Mouse (Mus musculus): ENCODE measurements at regions not wholly inside any gene's neighbourhood (a gene's known extent, or its start where the extent isn't known, plus 50 kb on each side); places are given as distances from the start of the nearest gene placed in this dataset.

DNA sequence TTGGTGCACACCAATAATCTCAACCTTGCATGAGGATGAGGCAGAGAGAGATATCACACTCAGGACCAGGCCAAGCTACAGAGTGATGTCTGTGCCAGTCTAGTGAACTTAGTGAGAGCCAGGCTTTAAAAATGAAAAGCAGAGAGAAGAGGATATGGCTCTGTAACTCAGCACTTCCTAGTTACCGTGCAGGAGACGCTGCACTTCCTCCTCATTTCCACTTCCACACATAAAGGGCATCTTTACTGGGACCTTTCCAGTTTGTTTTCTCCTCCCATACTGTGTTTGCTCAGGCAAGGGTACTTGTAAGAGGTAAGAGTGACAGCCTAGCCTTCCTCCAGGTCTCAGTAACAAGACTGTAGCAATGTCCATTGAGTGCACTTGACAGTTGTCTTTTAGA lies 66.0 kb upstream of the Dph5 start:
- Histone ChIP-seq H3K27me3 (ENCODE audit: control insufficient read depth) (no peaks in the 10 kb centered on the region), H3K4me1 (ENCODE audit: control insufficient read depth) (peaks cover 18% of the 10 kb centered on the region), H3K4me3 (replicated peaks) (no peak overlapping the region), H3K9me3 (ENCODE audit: control insufficient read depth, low read length) (no peaks in the 10 kb centered on the region), H3K36me3 (ENCODE audit: control insufficient read depth) (no peaks in the 10 kb centered on the region)
- TF ChIP-seq GATA1 (IDR thresholded peaks at IDR 0.05; ENCODE audit: low read length) (no peak), TAL1 (IDR thresholded peaks at IDR 0.05; ENCODE audit: low read length) (no peak)

- Histone ChIP-seq H3K36me3 (ENCODE audit: control insufficient read depth) (no peaks in the 10 kb centered on the region), H3K4me1 (ENCODE audit: control insufficient read depth) (peaks cover 15% of the 10 kb centered on the region), H3K27me3 (ENCODE audit: control insufficient read depth) (no peaks in the 10 kb centered on the region), H3K4me3 (replicated peaks) (no peak overlapping the region), H3K9me3 (ENCODE audit: control insufficient read depth, low read length) (no peaks in the 10 kb centered on the region)
- no peak for TF ChIP-seq GATA1 (IDR thresholded peaks at IDR 0.05; ENCODE audit: low read length)
- no peak for TF ChIP-seq TAL1 (IDR thresholded peaks at IDR 0.05; ENCODE audit: low read length)
Observed at GRCm38 (mm10) chr3:115822491-115822890, 65.1 kb upstream of the Dph5 start.

DNA sequence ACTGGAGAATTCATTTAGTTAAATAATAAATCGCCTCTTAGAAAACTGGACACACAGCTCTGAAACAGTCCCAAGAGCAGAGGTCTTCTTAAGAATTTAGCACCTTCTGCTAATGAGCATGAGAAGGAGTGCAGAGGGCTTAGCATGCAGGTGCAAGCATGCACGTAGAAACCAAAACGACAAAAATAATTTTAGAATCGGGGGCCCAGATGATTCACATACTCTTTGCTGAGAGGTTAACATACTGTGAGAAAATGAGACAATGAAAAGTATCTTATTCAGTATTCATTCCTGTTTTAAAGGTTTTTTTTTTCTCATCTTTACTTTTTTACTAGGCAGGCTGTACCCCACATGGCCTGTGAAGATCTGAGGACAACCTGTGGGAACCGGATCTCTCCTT lies 63.9 kb upstream of the Dph5 start:
- TF ChIP-seq TAL1 (IDR thresholded peaks at IDR 0.05; ENCODE audit: low read length), result no peak
- no peak for TF ChIP-seq GATA1 (IDR thresholded peaks at IDR 0.05; ENCODE audit: low read length)
- Histone ChIP-seq H3K36me3 (ENCODE audit: control insufficient read depth) (no peaks in the 10 kb centered on the region), H3K9me3 (ENCODE audit: control insufficient read depth, low read length) (no peaks in the 10 kb centered on the region), H3K27me3 (ENCODE audit: control insufficient read depth) (no peaks in the 10 kb centered on the region), H3K4me1 (ENCODE audit: control insufficient read depth) (peaks cover 13% of the 10 kb centered on the region), H3K4me3 (replicated peaks) (no peak overlapping the region)

GRCm38 (mm10) chr3:115824792-115825191 lies 62.8 kb upstream of the Dph5 start:
- Histone ChIP-seq H3K36me3 (ENCODE audit: control insufficient read depth) (no peaks in the 10 kb centered on the region), H3K4me1 (ENCODE audit: control insufficient read depth) (peaks cover 7% of the 10 kb centered on the region), H3K9me3 (ENCODE audit: control insufficient read depth, low read length) (no peaks in the 10 kb centered on the region), H3K27me3 (ENCODE audit: control insufficient read depth) (no peaks in the 10 kb centered on the region), H3K4me3 (replicated peaks) (no peak overlapping the region)
- TF ChIP-seq TAL1 (IDR thresholded peaks at IDR 0.05; ENCODE audit: low read length) (no peak), GATA1 (IDR thresholded peaks at IDR 0.05; ENCODE audit: low read length) (no peak)

GRCm38 (mm10) chr3:115835381-115835780 lies 52.3 kb upstream of the Dph5 start:
- H3K4me1 ChIP-seq (ENCODE audit: control insufficient read depth), result peaks cover under 1% of the 10 kb centered on the region; the same call in 1 of the 2 replicates
- H3K36me3 ChIP-seq (ENCODE audit: control insufficient read depth), result no peaks in the 10 kb centered on the region
- TF ChIP-seq GATA1 (IDR thresholded peaks at IDR 0.05; ENCODE audit: low read length) (no peak), TAL1 (IDR thresholded peaks at IDR 0.05; ENCODE audit: low read length) (no peak)
- H3K27me3 ChIP-seq (ENCODE audit: control insufficient read depth), result no peaks in the 10 kb centered on the region
- no peaks in the 10 kb centered on the region for H3K9me3 ChIP-seq (ENCODE audit: control insufficient read depth, low read length)
- H3K4me3 ChIP-seq (replicated peaks), result no peak overlapping the region

DNA sequence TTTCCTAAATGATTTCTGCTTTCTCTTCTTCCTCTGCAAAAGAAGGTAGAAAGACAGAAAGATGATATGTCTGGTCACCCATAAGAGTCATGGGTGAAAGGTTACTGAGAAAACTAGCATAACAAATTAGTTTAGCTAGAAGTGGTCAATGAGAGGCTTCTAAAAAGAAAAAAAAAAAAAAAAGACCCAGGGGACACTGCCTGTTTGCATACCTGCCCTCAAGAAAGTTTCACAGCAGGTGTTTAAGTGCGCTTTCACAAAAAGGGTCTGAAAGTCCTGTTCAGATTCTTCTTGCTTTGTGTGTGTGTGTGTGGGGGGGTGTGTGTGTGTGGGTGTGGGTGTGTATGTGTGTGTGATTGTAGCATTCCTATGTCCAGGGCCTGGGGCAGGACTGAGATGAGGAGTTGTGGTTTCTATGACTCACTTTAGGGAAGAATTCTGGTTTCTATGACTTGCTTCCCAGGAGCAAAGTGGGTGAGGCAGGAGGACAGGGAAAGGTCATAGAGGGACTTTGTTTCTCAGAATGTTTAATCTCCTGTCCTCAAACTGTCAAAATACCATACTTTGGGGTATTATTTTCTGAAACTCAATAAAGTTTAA lies 49.9 kb upstream of the Dph5 start:
- Histone ChIP-seq H3K9me3 (ENCODE audit: control insufficient read depth, low read length) (no peaks in the 10 kb centered on the region), H3K4me1 (ENCODE audit: control insufficient read depth) (peaks cover 2% of the 10 kb centered on the region; the same call in 1 of the 2 replicates), H3K4me3 (replicated peaks) (no peak overlapping the region), H3K36me3 (ENCODE audit: control insufficient read depth) (no peaks in the 10 kb centered on the region), H3K27me3 (ENCODE audit: control insufficient read depth) (no peaks in the 10 kb centered on the region)
- TF ChIP-seq TAL1 (IDR thresholded peaks at IDR 0.05; ENCODE audit: low read length) (no peak), GATA1 (IDR thresholded peaks at IDR 0.05; ENCODE audit: low read length) (no peak)
